In the genomic region with DNA sequence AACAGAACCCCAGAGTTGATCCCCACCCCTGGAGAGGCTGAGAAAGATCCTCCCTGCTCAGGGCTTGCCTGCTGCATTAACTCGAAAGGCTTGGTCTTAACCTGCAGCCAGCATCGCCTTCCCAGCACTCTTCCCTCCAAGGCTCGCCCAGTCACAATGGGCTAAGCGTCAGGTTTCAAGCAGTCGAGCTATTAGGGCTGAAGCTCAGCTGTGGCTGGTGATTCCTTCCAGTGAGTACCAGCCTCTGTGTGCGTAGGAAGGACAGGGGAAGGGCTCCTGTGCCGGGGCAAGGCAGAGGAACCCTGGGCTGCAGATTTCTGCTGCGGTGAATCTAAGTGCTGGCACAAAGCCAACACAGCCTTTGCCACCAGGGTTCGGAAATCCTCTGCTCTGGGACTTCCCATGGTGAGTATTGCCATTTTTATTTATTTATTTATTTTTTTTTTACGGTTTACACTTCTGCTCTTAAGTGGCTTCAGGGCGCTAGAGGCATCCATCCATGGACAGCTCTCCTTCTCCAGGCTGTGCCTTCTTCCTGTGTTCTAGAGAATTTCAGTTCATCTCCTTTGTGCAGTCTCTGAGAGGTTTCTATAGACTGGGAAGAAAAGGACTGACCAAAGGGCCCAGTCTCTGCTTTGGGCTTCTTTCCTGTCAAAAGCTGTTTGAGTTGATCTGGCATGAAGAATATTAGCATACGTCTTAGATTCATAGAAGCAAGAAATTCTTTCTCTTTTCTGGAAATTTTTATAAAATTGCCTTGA, we compare ENCODE assay signal across 9 mouse cellular contexts.
DNase-seq lines count a peak whose midpoint lies in the region; ATAC-seq and TF ChIP-seq lines count a peak whose summit lies in the region.
"Had no signal": no experiment of that assay in that cellular context is flagged by ENCODE, and none has a peak within 500 bp of the region (broad histone marks: within the 10 kb centered on the region; RNA-seq: fewer than 3 reads in every experiment).

No protein-coding gene starts in this region.

- no peaks in the 10 kb centered on the region for H3K27me3 ChIP-seq in midbrain, embryonic 10.5 days (ENCODE audit: low read depth, poor library complexity, severe bottlenecking)
- H3K27me3 ChIP-seq in midbrain, postnatal 0 days (ENCODE audit: insufficient read depth, low read length) = no peaks in the 10 kb centered on the region
- H3K27me3 ChIP-seq in liver, embryonic 12.5 days (replicated peaks) = 0 out of 2 replicates have a peak, but pooled peaks cover 5% of the 10 kb centered on the region
- H3K27me3 ChIP-seq in cerebellum, adult 2 months (ENCODE audit: control insufficient read depth, insufficient read depth, low read length) = no peaks in the 10 kb centered on the region

- H3K36me3 ChIP-seq in midbrain, embryonic 10.5 days = peaks cover 31% of the 10 kb centered on the region
- no peaks in the 10 kb centered on the region for H3K36me3 ChIP-seq in midbrain, postnatal 0 days (ENCODE audit: insufficient read depth, low read length)
- H3K36me3 ChIP-seq in liver, embryonic 12.5 days = no peaks in the 10 kb centered on the region

- H3K9me3 ChIP-seq in midbrain, embryonic 10.5 days (replicated peaks) = no peaks in the 10 kb centered on the region
- H3K9me3 ChIP-seq in midbrain, postnatal 0 days (ENCODE audit: low read length) = no peaks in the 10 kb centered on the region
- H3K9me3 ChIP-seq in liver, embryonic 12.5 days (replicated peaks) = no peaks in the 10 kb centered on the region

- peak; percentile 76 for DNase-seq in midbrain, embryonic 10.5 days (ENCODE audit: low spot score)
- no peak for DNase-seq in midbrain, postnatal 0 days (ENCODE audit: low spot score)
- peak; percentile 76 for DNase-seq in yolk sac, embryonic 10.5 days (ENCODE audit: low spot score)
- no peak for DNase-seq in cerebellum, adult 2 months
- DNase-seq in urinary bladder, postnatal 36 days (ENCODE audit: low spot score in 2 of 2) = no peak
- DNase-seq in layer of hippocampus, adult 2 months (ENCODE audit: low spot score in 2 of 2) = no peak
- DNase-seq: layer of hippocampus, postnatal 36 days had no signal

- ATAC-seq in midbrain, postnatal 0 days (ENCODE audit: low FRiP score) = no peak
- ATAC-seq in hematopoietic stem cell, adult 5-6 weeks (replicated peaks in 1 of 2; ENCODE audit: insufficient read depth in 1 of 2, low FRiP score in 2 of 2, low TSS enrichment in 1 of 2, low read depth in 1 of 2, poor library complexity in 2 of 2, severe bottlenecking in 2 of 2) = peak; percentile 59 to 66
- ATAC-seq in liver, embryonic 12.5 days = no peak

- H3K4me1 ChIP-seq in midbrain, embryonic 10.5 days = peaks cover 64% of the 10 kb centered on the region
- H3K4me1 ChIP-seq in midbrain, postnatal 0 days (ENCODE audit: insufficient read depth, low read length) = peaks cover 5% of the 10 kb centered on the region; the same call in 1 of the 2 replicates
- peaks cover 15% of the 10 kb centered on the region; the same call in 1 of the 2 replicates for H3K4me1 ChIP-seq in liver, embryonic 12.5 days
- H3K4me1 ChIP-seq in cerebellum, adult 2 months (ENCODE audit: control insufficient read depth, insufficient read depth, low read length) = peaks cover 3% of the 10 kb centered on the region; the same call in 1 of the 2 replicates

- peak overlapping the region; percentile 32 for H3K4me3 ChIP-seq in midbrain, embryonic 10.5 days
- H3K4me3 ChIP-seq in midbrain, postnatal 0 days (ENCODE audit: low read depth, low read length) = no peak overlapping the region
- no peak overlapping the region for H3K4me3 ChIP-seq in liver, embryonic 12.5 days
- H3K4me3 ChIP-seq in cerebellum, adult 2 months (replicated peaks; ENCODE audit: insufficient read depth, low read depth, low read length) = no peak overlapping the region
- no peak overlapping the region for H3K4me3 ChIP-seq in layer of hippocampus, adult 2 months

- H3K9ac ChIP-seq in midbrain, postnatal 0 days (replicated peaks; ENCODE audit: low read length, poor library complexity, severe bottlenecking) = no peak overlapping the region
- no peak overlapping the region for H3K9ac ChIP-seq in liver, embryonic 12.5 days

- TF ChIP-seq CTCF in midbrain, postnatal 0 days (IDR thresholded peaks at IDR 0.05) = no peak
- TF ChIP-seq CTCF in cerebellum, adult 2 months (IDR thresholded peaks at IDR 0.05; ENCODE audit: borderline replicate concordance, insufficient read depth, low read depth, low read length) = no peak
- TF ChIP-seq CTCF in layer of hippocampus, adult 2 months (conservative IDR thresholded peaks at IDR 0.05) = no peak

- no peak for TF ChIP-seq POLR2A in cerebellum, adult 2 months (IDR thresholded peaks at IDR 0.05; ENCODE audit: borderline replicate concordance, insufficient read depth, low read length)

- H3K27ac ChIP-seq in midbrain, embryonic 10.5 days (replicated peaks) = peak overlapping the region; percentile 85
- H3K27ac ChIP-seq in midbrain, postnatal 0 days (ENCODE audit: low read depth, low read length) = no peak overlapping the region
- no peak overlapping the region for H3K27ac ChIP-seq in liver, embryonic 12.5 days
- H3K27ac ChIP-seq in cerebellum, adult 2 months (ENCODE audit: insufficient read depth, low read length) = no peak overlapping the region
- H3K27ac ChIP-seq in layer of hippocampus, adult 2 months = no peak overlapping the region

- 11% methylated on average over 12 of the region's 12 CpGs for WGBS in midbrain, embryonic 10.5 days
- WGBS in midbrain, postnatal 0 days = 10% methylated on average over 12 of the region's 12 CpGs
- WGBS in liver, embryonic 12.5 days (ENCODE audit: insufficient replicate concordance) = 20% methylated on average over 12 of the region's 12 CpGs
- 28% methylated on average over 12 of the region's 12 CpGs for WGBS in cerebellum, adult 2 months

- no peak overlapping the region for H3K4me2 ChIP-seq in midbrain, postnatal 0 days (ENCODE audit: low read depth, low read length, poor library complexity, severe bottlenecking)
- peak overlapping the region; percentile 33 for H3K4me2 ChIP-seq in liver, embryonic 12.5 days

Comparison
In these comparisons a context has a peak if more than half of its experiments do, and no peak if none do; other contexts are left out.
1. DNase-seq: peak in midbrain, embryonic 10.5 days (single experiment) and yolk sac, embryonic 10.5 days (single experiment); none in midbrain, postnatal 0 days (single experiment), cerebellum, adult 2 months (0 of 2), urinary bladder, postnatal 36 days (0 of 2) and layer of hippocampus, adult 2 months (0 of 2).
2. ATAC-seq: peak in hematopoietic stem cell, adult 5-6 weeks (2 of 2); none in midbrain, postnatal 0 days (single experiment) and liver, embryonic 12.5 days (single experiment).